In the genomic region with DNA sequence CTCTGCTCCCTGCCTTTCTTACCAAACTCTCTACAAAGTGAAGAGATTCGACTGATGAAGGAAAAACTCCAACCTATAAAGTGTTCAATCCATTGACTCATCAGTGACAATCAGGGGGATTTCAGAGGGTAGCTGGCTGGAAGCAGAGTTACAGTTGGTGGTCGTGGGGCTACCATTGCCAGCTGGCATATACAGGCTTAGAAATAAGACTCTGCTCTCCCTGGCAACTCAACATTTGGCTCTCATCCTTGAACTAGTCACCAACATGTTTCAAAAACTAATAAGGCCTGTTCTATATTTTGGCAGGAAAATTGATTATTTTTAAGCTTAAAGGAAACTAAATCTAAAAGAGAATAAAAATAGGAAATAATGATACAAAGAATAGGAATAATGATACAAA, we compare ENCODE assay signal across 11 mouse cellular contexts.
"Had no signal": no experiment of that assay in that cellular context is flagged by ENCODE, and none has a peak within 500 bp of the region (broad histone marks: within the 10 kb centered on the region; RNA-seq: fewer than 3 reads in every experiment).

No protein-coding gene starts in this region.

- DNase-seq: kidney, postnatal 14 days; lung, embryonic 14.5 days; lung, postnatal 10 days; lung, postnatal 4 days; right cerebral cortex, postnatal 25 days; thymus, postnatal 36 days had no signal

- H3K4me1 ChIP-seq: limb, embryonic 15.5 days; liver, embryonic 12.5 days; midbrain, embryonic 15.5 days had no signal

- H3K4me3 ChIP-seq: kidney, embryonic 15.5 days; limb, embryonic 15.5 days; liver, embryonic 12.5 days; midbrain, embryonic 15.5 days had no signal

- H3K4me2 ChIP-seq: kidney, embryonic 15.5 days; limb, embryonic 15.5 days; liver, embryonic 12.5 days; lung, embryonic 14.5 days; midbrain, embryonic 11.5 days; midbrain, embryonic 15.5 days had no signal

- H3K9ac ChIP-seq: kidney, embryonic 15.5 days; limb, embryonic 15.5 days; liver, embryonic 12.5 days; lung, embryonic 14.5 days; midbrain, embryonic 15.5 days had no signal

- ATAC-seq: liver, embryonic 12.5 days had no signal

- H3K27ac ChIP-seq: kidney, embryonic 15.5 days; limb, embryonic 15.5 days; liver, embryonic 12.5 days; midbrain, embryonic 15.5 days had no signal

- H3K9me3 ChIP-seq: kidney, embryonic 15.5 days; limb, embryonic 15.5 days; midbrain, embryonic 15.5 days had no signal

- H3K27me3 ChIP-seq: kidney, embryonic 15.5 days; limb, embryonic 15.5 days; liver, embryonic 12.5 days; midbrain, embryonic 15.5 days had no signal

- H3K36me3 ChIP-seq: kidney, embryonic 15.5 days; limb, embryonic 15.5 days; liver, embryonic 12.5 days; midbrain, embryonic 15.5 days had no signal
